Mouse (Mus musculus): ENCODE results near the gene 4931422A03Rik. TPM values are rescaled to one million over a fixed set of nuclear protein-coding genes. Genes with fewer than 3 reads are reported as not detected.

4931422A03Rik gene
- polyA plus RNA-seq, 1 experiment = not detected

- Histone ChIP-seq H3K4me1 (ENCODE audit: control insufficient read depth, insufficient read depth, low read length) (no peaks in the 10 kb centered on the region), H3K27ac (ENCODE audit: insufficient read depth, low read length) (no peak overlapping the region), H3K36me3 (ENCODE audit: control insufficient read depth, insufficient read depth, low read length, poor library complexity, severe bottlenecking) (no peaks in the 10 kb centered on the region), H3K27me3 (ENCODE audit: control insufficient read depth, insufficient read depth, low read length, poor library complexity, severe bottlenecking) (peaks cover 30% of the 10 kb centered on the region), H3K4me3 (ENCODE audit: low read depth, low read length) (peak overlapping the region; percentile 62), H3K9me3 (replicated peaks; ENCODE audit: control insufficient read depth, insufficient read depth, low read length, poor library complexity, severe bottlenecking) (no peaks in the 10 kb centered on the region), H3K9ac (ENCODE audit: low read depth, poor library complexity, severe bottlenecking) (peak overlapping the region; percentile 71)
- TF ChIP-seq EP300 (IDR thresholded peaks at IDR 0.05; ENCODE audit: insufficient read depth, low read depth, low read length) (no peak), CTCF (IDR thresholded peaks at IDR 0.05; ENCODE audit: low read depth, low read length) (no peak), POLR2A (IDR thresholded peaks at IDR 0.05; ENCODE audit: insufficient read depth, low read length) (no peak)
Measured at GRCm38 (mm10) chr2:103970041-103970790, 57.9 kb downstream of the 4931422A03Rik start.

GRCm38 (mm10) chr2:103969437-103970040 lies 58.6 kb downstream of the 4931422A03Rik start:
- Histone ChIP-seq H3K27ac (ENCODE audit: insufficient read depth, low read length) (no peak overlapping the region), H3K9ac (ENCODE audit: low read depth, poor library complexity, severe bottlenecking) (peak overlapping the region; percentile 71), H3K4me3 (ENCODE audit: low read depth, low read length) (peak overlapping the region; percentile 87), H3K9me3 (replicated peaks; ENCODE audit: control insufficient read depth, insufficient read depth, low read length, poor library complexity, severe bottlenecking) (no peaks in the 10 kb centered on the region), H3K4me1 (ENCODE audit: control insufficient read depth, insufficient read depth, low read length) (no peaks in the 10 kb centered on the region), H3K36me3 (ENCODE audit: control insufficient read depth, insufficient read depth, low read length, poor library complexity, severe bottlenecking) (no peaks in the 10 kb centered on the region), H3K27me3 (ENCODE audit: control insufficient read depth, insufficient read depth, low read length, poor library complexity, severe bottlenecking) (peaks cover 30% of the 10 kb centered on the region)
- TF ChIP-seq POLR2A (IDR thresholded peaks at IDR 0.05; ENCODE audit: insufficient read depth, low read length) (no peak), CTCF (IDR thresholded peaks at IDR 0.05; ENCODE audit: low read depth, low read length) (peak; percentile 27)

GRCm38 (mm10) chr2:103968919-103969436 lies 59.2 kb downstream of the 4931422A03Rik start:
- H3K27me3 ChIP-seq (ENCODE audit: control insufficient read depth, insufficient read depth, low read length, poor library complexity, severe bottlenecking) = peaks cover 30% of the 10 kb centered on the region
- H3K9me3 ChIP-seq (replicated peaks; ENCODE audit: control insufficient read depth, insufficient read depth, low read length, poor library complexity, severe bottlenecking) = no peaks in the 10 kb centered on the region
- no peak for TF ChIP-seq EP300 (IDR thresholded peaks at IDR 0.05; ENCODE audit: insufficient read depth, low read depth, low read length)
- no peak for TF ChIP-seq CTCF (IDR thresholded peaks at IDR 0.05; ENCODE audit: low read depth, low read length)
- no peak for TF ChIP-seq POLR2A (IDR thresholded peaks at IDR 0.05; ENCODE audit: insufficient read depth, low read length)
- peak overlapping the region; percentile 87 for H3K4me3 ChIP-seq (ENCODE audit: low read depth, low read length)
- peak overlapping the region; percentile 71; the same call in 1 of the 2 replicates for H3K9ac ChIP-seq (ENCODE audit: low read depth, poor library complexity, severe bottlenecking)
- H3K27ac ChIP-seq (ENCODE audit: insufficient read depth, low read length) = no peak overlapping the region
- no peaks in the 10 kb centered on the region for H3K4me1 ChIP-seq (ENCODE audit: control insufficient read depth, insufficient read depth, low read length)
- H3K36me3 ChIP-seq (ENCODE audit: control insufficient read depth, insufficient read depth, low read length, poor library complexity, severe bottlenecking) = no peaks in the 10 kb centered on the region

- Histone ChIP-seq H3K27ac (ENCODE audit: insufficient read depth, low read length) (no peak overlapping the region), H3K4me3 (ENCODE audit: low read depth, low read length) (no peak overlapping the region), H3K9ac (ENCODE audit: low read depth, poor library complexity, severe bottlenecking) (no peak overlapping the region), H3K27me3 (ENCODE audit: control insufficient read depth, insufficient read depth, low read length, poor library complexity, severe bottlenecking) (peaks cover 30% of the 10 kb centered on the region), H3K36me3 (ENCODE audit: control insufficient read depth, insufficient read depth, low read length, poor library complexity, severe bottlenecking) (no peaks in the 10 kb centered on the region), H3K4me1 (ENCODE audit: control insufficient read depth, insufficient read depth, low read length) (no peaks in the 10 kb centered on the region), H3K9me3 (replicated peaks; ENCODE audit: control insufficient read depth, insufficient read depth, low read length, poor library complexity, severe bottlenecking) (no peaks in the 10 kb centered on the region)
- no peak for TF ChIP-seq CTCF (IDR thresholded peaks at IDR 0.05; ENCODE audit: low read depth, low read length)
- TF ChIP-seq POLR2A (IDR thresholded peaks at IDR 0.05; ENCODE audit: insufficient read depth, low read length) = no peak
- TF ChIP-seq EP300 (IDR thresholded peaks at IDR 0.05; ENCODE audit: insufficient read depth, low read depth, low read length) = no peak
Measured at GRCm38 (mm10) chr2:103968186-103968585, 60.0 kb downstream of the 4931422A03Rik start.

- Histone ChIP-seq H3K4me3 (ENCODE audit: low read depth, low read length) (no peak overlapping the region), H3K9me3 (replicated peaks; ENCODE audit: control insufficient read depth, insufficient read depth, low read length, poor library complexity, severe bottlenecking) (no peaks in the 10 kb centered on the region), H3K9ac (ENCODE audit: low read depth, poor library complexity, severe bottlenecking) (no peak overlapping the region), H3K27ac (ENCODE audit: insufficient read depth, low read length) (no peak overlapping the region), H3K36me3 (ENCODE audit: control insufficient read depth, insufficient read depth, low read length, poor library complexity, severe bottlenecking) (no peaks in the 10 kb centered on the region), H3K4me1 (ENCODE audit: control insufficient read depth, insufficient read depth, low read length) (no peaks in the 10 kb centered on the region), H3K27me3 (ENCODE audit: control insufficient read depth, insufficient read depth, low read length, poor library complexity, severe bottlenecking) (peaks cover 13% of the 10 kb centered on the region)
- no peak for TF ChIP-seq POLR2A (IDR thresholded peaks at IDR 0.05; ENCODE audit: insufficient read depth, low read length)
- no peak for TF ChIP-seq CTCF (IDR thresholded peaks at IDR 0.05; ENCODE audit: low read depth, low read length)
- TF ChIP-seq EP300 (IDR thresholded peaks at IDR 0.05; ENCODE audit: insufficient read depth, low read depth, low read length) = no peak
Measured at GRCm38 (mm10) chr2:103965391-103965790, 62.8 kb downstream of the 4931422A03Rik start.

DNA sequence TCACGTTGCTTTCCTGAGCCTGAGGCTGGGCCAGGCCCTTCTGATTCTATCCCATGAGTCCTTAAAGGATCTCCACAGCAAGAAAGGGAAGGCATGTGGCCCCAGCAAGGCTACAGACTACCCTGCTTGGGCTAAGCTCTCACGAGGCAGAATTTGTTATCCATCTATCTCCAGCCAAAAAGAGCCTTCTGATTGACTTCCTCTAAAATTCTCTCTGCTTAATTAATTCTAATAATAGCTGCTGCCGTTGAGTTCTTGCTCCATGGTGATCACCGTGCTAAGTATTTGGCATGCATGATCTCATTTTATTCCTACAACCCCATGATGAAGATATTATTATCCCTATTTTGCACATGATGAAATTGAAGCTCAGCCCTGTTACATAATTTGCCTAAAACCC lies 65.8 kb downstream of the 4931422A03Rik start:
- Histone ChIP-seq H3K27ac (ENCODE audit: insufficient read depth, low read length) (no peak overlapping the region), H3K36me3 (ENCODE audit: control insufficient read depth, insufficient read depth, low read length, poor library complexity, severe bottlenecking) (no peaks in the 10 kb centered on the region), H3K4me3 (ENCODE audit: low read depth, low read length) (no peak overlapping the region), H3K4me1 (ENCODE audit: control insufficient read depth, insufficient read depth, low read length) (no peaks in the 10 kb centered on the region), H3K9me3 (replicated peaks; ENCODE audit: control insufficient read depth, insufficient read depth, low read length, poor library complexity, severe bottlenecking) (no peaks in the 10 kb centered on the region), H3K9ac (ENCODE audit: low read depth, poor library complexity, severe bottlenecking) (no peak overlapping the region), H3K27me3 (ENCODE audit: control insufficient read depth, insufficient read depth, low read length, poor library complexity, severe bottlenecking) (no peaks in the 10 kb centered on the region)
- TF ChIP-seq POLR2A (IDR thresholded peaks at IDR 0.05; ENCODE audit: insufficient read depth, low read length) = no peak
- TF ChIP-seq CTCF (IDR thresholded peaks at IDR 0.05; ENCODE audit: low read depth, low read length) = no peak
- TF ChIP-seq EP300 (IDR thresholded peaks at IDR 0.05; ENCODE audit: insufficient read depth, low read depth, low read length) = no peak
